In the genomic region with DNA sequence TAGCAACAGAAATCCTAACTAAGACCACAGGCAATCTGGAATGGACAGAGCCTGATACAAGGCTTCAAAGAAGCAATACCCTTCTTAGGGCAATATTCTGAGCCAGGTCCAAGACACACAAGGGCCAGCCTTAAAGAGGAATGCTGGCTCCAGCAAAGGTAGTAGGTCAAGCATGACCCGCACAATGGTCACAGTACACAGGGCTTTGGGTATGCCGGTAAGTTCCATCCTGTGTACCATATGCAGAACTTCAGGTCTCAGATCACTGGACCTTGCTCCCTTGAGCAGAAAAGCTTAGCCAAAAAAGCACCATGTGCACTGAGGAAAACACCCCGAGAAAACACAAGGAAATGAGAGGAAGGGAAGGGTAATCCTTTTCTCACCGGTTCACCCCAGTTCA, we compare ENCODE assay signal across 19 mouse cellular contexts. TPM values are rescaled to one million over a fixed set of nuclear protein-coding genes. Genes with fewer than 3 reads are reported as not detected.
DNase-seq lines count a peak whose midpoint lies in the region; ATAC-seq lines count a peak whose summit lies in the region.
"Had no signal": no experiment of that assay in that cellular context is flagged by ENCODE, and none has a peak within 500 bp of the region (broad histone marks: within the 10 kb centered on the region; RNA-seq: fewer than 3 reads in every experiment).

No protein-coding gene starts in this region.

- WGBS in hindbrain, embryonic 13.5 days = 97% methylated on average over 4 of the region's 4 CpGs
- whole genome bisulfite sequencing in hindbrain, embryonic 12.5 days = 91% methylated on average over 4 of the region's 4 CpGs
- 93% methylated on average over 4 of the region's 4 CpGs for WGBS in hindbrain, embryonic 16.5 days

- H3K4me2 ChIP-seq in hindbrain, embryonic 13.5 days = peak overlapping the region; percentile 91
- no peak overlapping the region for H3K4me2 ChIP-seq in hindbrain, embryonic 12.5 days (replicated peaks)
- peak overlapping the region; percentile 86 for H3K4me2 ChIP-seq in hindbrain, embryonic 16.5 days (ENCODE audit: low read length)

- ATAC-seq in hindbrain, embryonic 13.5 days (ENCODE audit: low FRiP score) = no peak
- no peak for ATAC-seq in hindbrain, embryonic 12.5 days (ENCODE audit: low FRiP score)
- ATAC-seq in hindbrain, embryonic 16.5 days = no peak
- no peak for ATAC-seq in inflammation-experienced regulatory T-cells, adult 6 months
- ATAC-seq: forebrain, embryonic 16.5 days had no signal

- no peaks in the 10 kb centered on the region for H3K9me3 ChIP-seq in hindbrain, embryonic 13.5 days
- no peaks in the 10 kb centered on the region for H3K9me3 ChIP-seq in hindbrain, embryonic 12.5 days (replicated peaks)
- H3K9me3 ChIP-seq in hindbrain, embryonic 16.5 days (ENCODE audit: control insufficient read depth, low read length) = no peaks in the 10 kb centered on the region
- H3K9me3 ChIP-seq: embryonic facial prominence, embryonic 13.5 days; limb, embryonic 12.5 days had no signal

- peaks cover 39% of the 10 kb centered on the region for H3K4me1 ChIP-seq in hindbrain, embryonic 13.5 days (replicated peaks)
- peaks cover 14% of the 10 kb centered on the region for H3K4me1 ChIP-seq in hindbrain, embryonic 12.5 days
- peaks cover 7% of the 10 kb centered on the region for H3K4me1 ChIP-seq in brown adipose tissue, adult 24 weeks (ENCODE audit: control insufficient read depth, insufficient read depth, insufficient read length, low read length)
- peaks cover 13% of the 10 kb centered on the region for H3K4me1 ChIP-seq in hindbrain, embryonic 16.5 days (ENCODE audit: control insufficient read depth, insufficient read depth, low read depth, low read length)

- peaks cover 53% of the 10 kb centered on the region for H3K36me3 ChIP-seq in hindbrain, embryonic 13.5 days
- peaks cover 45% of the 10 kb centered on the region for H3K36me3 ChIP-seq in hindbrain, embryonic 12.5 days
- H3K36me3 ChIP-seq in hindbrain, embryonic 16.5 days (ENCODE audit: control insufficient read depth, insufficient read depth, low read length) = peaks cover 26% of the 10 kb centered on the region

- peak; percentile 53 to 71 for DNase-seq in kidney, postnatal 36 days
- DNase-seq in left cerebral cortex, postnatal 25 days (ENCODE audit: low spot score in 2 of 2) = no peak
- DNase-seq: cerebellum, postnatal 14 days; gastrocnemius, postnatal 36 days; layer of hippocampus, postnatal 36 days; lung, adult 18-20 months had no signal

- H3K4me3 ChIP-seq in hindbrain, embryonic 13.5 days = peak overlapping the region; percentile 84; the same call in 1 of the 2 replicates
- H3K4me3 ChIP-seq in hindbrain, embryonic 12.5 days = no peak overlapping the region
- H3K4me3 ChIP-seq in brown adipose tissue, adult 24 weeks (ENCODE audit: insufficient read depth, low read depth, low read length) = peak overlapping the region; percentile 35
- H3K4me3 ChIP-seq in hindbrain, embryonic 16.5 days (ENCODE audit: low read length) = no peak overlapping the region

- no peak overlapping the region for H3K27ac ChIP-seq in hindbrain, embryonic 13.5 days
- no peak overlapping the region for H3K27ac ChIP-seq in hindbrain, embryonic 12.5 days
- peak overlapping the region; percentile 28; the same call in 1 of the 2 replicates for H3K27ac ChIP-seq in brown adipose tissue, adult 24 weeks (replicated peaks; ENCODE audit: low read depth, low read length)
- H3K27ac ChIP-seq in hindbrain, embryonic 16.5 days (ENCODE audit: low read depth, low read length) = no peak overlapping the region
- H3K27ac ChIP-seq: embryonic facial prominence, embryonic 13.5 days; limb, embryonic 12.5 days; macrophage had no signal

- intact Hi-C loops in left cerebral cortex, postnatal 25 days (cut with DNase I) = no loop called here

- H3K27me3 ChIP-seq in hindbrain, embryonic 13.5 days = peaks cover 7% of the 10 kb centered on the region
- 0 out of 2 replicates have a peak, but pooled peaks cover 1% of the 10 kb centered on the region for H3K27me3 ChIP-seq in hindbrain, embryonic 12.5 days
- H3K27me3 ChIP-seq in hindbrain, embryonic 16.5 days (replicated peaks; ENCODE audit: control insufficient read depth, insufficient read depth, low read length) = no peaks in the 10 kb centered on the region; the same call in 1 of the 2 replicates
- H3K27me3 ChIP-seq: limb, embryonic 12.5 days had no signal

- H3K9ac ChIP-seq in hindbrain, embryonic 13.5 days = 0 out of 2 replicates have a peak overlapping the region, but pooled peaks have one; percentile 5
- no peak overlapping the region for H3K9ac ChIP-seq in hindbrain, embryonic 12.5 days
- no peak overlapping the region for H3K9ac ChIP-seq in hindbrain, embryonic 16.5 days (ENCODE audit: low read depth, low read length)
- H3K9ac ChIP-seq: embryonic facial prominence, embryonic 13.5 days; limb, embryonic 12.5 days had no signal

RNA-seq across cellular contexts. Expression of a gene that starts 0.7 kb away (rescaled TPM):
- polyA plus RNA-seq in hindbrain, embryonic 13.5 days (2015; fragmentation: Nextera tagmentation; extraction: Ambion mirVana) = not detected in 2 replicates
- polyA plus RNA-seq in hindbrain, embryonic 12.5 days (2016; fragmentation: Nextera tagmentation; extraction: Ambion mirVana) = not detected in 2 replicates
- not detected in 2 replicates for polyA plus RNA-seq in brown adipose tissue, adult 24 weeks (2012; ENCODE audit: insufficient read depth, insufficient read length, missing spikeins)
- not detected in 2 replicates for polyA plus RNA-seq in hindbrain, embryonic 16.5 days (2015; fragmentation: Nextera tagmentation; extraction: Ambion mirVana)
- polyA plus RNA-seq in inflammation-experienced regulatory T-cells, adult 6 months (2017; shearing (Covaris generic)) = not detected
- total RNA-seq in left cerebral cortex, postnatal 25 days (2021) = not detected
- total RNA-seq: gastrocnemius, postnatal 36 days; hematopoietic stem cell, adult 5-6 weeks; layer of hippocampus, postnatal 36 days had no signal
- polyA plus RNA-seq: embryonic facial prominence, embryonic 13.5 days; forebrain, embryonic 16.5 days; limb, embryonic 12.5 days; macrophage; neural tube, embryonic 11.5 days; spleen, adult 2 months; testis, adult 2 months had no signal

RNA-seq across cellular contexts. Expression of a gene that starts 2.0 kb away (rescaled TPM):
- polyA plus RNA-seq in hindbrain, embryonic 13.5 days (2015; fragmentation: Nextera tagmentation; extraction: Ambion mirVana) = 592 and 624 TPM in 2 replicates
- 400 and 440 TPM in 2 replicates for polyA plus RNA-seq in hindbrain, embryonic 12.5 days (2016; fragmentation: Nextera tagmentation; extraction: Ambion mirVana)
- polyA plus RNA-seq in brown adipose tissue, adult 24 weeks (2012; ENCODE audit: insufficient read depth, insufficient read length, missing spikeins) = 2,301 and 2,740 TPM in 2 replicates
- polyA plus RNA-seq in hindbrain, embryonic 16.5 days (2015; fragmentation: Nextera tagmentation; extraction: Ambion mirVana) = 705 and 838 TPM in 2 replicates
- polyA plus RNA-seq in inflammation-experienced regulatory T-cells, adult 6 months (2017; shearing (Covaris generic)) = 100 to 1,000 TPM; 232 to 355 (median 274) TPM
- 100 to 1,000 TPM; 360 to 373 TPM for total RNA-seq in left cerebral cortex, postnatal 25 days (2021)

RNA-seq across cellular contexts. Expression of a gene that starts 7.6 kb away (rescaled TPM):
- 0.26 and 0.51 TPM in 2 replicates for polyA plus RNA-seq in hindbrain, embryonic 13.5 days (2015; fragmentation: Nextera tagmentation; extraction: Ambion mirVana)
- 0.70 and 0.71 TPM in 2 replicates for polyA plus RNA-seq in hindbrain, embryonic 12.5 days (2016; fragmentation: Nextera tagmentation; extraction: Ambion mirVana)
- 4.6 and 5.7 TPM in 2 replicates for polyA plus RNA-seq in brown adipose tissue, adult 24 weeks (2012; ENCODE audit: insufficient read depth, insufficient read length, missing spikeins)
- polyA plus RNA-seq in hindbrain, embryonic 16.5 days (2015; fragmentation: Nextera tagmentation; extraction: Ambion mirVana) = 0.18 and 0.47 TPM in 2 replicates
- 1 to 10 TPM in 2 of 3 experiments, under 1 TPM in 1; 0.65 to 5.5 (median 1.9) TPM for polyA plus RNA-seq in inflammation-experienced regulatory T-cells, adult 6 months (2017; shearing (Covaris generic))
- under 1 TPM; 0.09 to 0.16 TPM for total RNA-seq in left cerebral cortex, postnatal 25 days (2021)

RNA-seq across cellular contexts. Expression of a gene that starts 9.4 kb away (rescaled TPM):
- polyA plus RNA-seq in hindbrain, embryonic 13.5 days (2015; fragmentation: Nextera tagmentation; extraction: Ambion mirVana) = 29.4 and 31.0 TPM in 2 replicates
- polyA plus RNA-seq in hindbrain, embryonic 12.5 days (2016; fragmentation: Nextera tagmentation; extraction: Ambion mirVana) = 42.0 TPM in 2 replicates
- 9.3 and 11.1 TPM in 2 replicates for polyA plus RNA-seq in brown adipose tissue, adult 24 weeks (2012; ENCODE audit: insufficient read depth, insufficient read length, missing spikeins)
- polyA plus RNA-seq in hindbrain, embryonic 16.5 days (2015; fragmentation: Nextera tagmentation; extraction: Ambion mirVana) = 21.9 and 25.1 TPM in 2 replicates
- polyA plus RNA-seq in inflammation-experienced regulatory T-cells, adult 6 months (2017; shearing (Covaris generic)) = 10 to 100 TPM; 22.7 to 27.5 (median 26.2) TPM
- 10 to 100 TPM; 34.1 to 34.7 TPM for total RNA-seq in left cerebral cortex, postnatal 25 days (2021)

Comparison
In these comparisons a context has a peak if more than half of its experiments do, and no peak if none do; other contexts are left out.
1. H3K4me3 ChIP-seq: peak in hindbrain, embryonic 13.5 days (single experiment) and brown adipose tissue, adult 24 weeks (single experiment); none in hindbrain, embryonic 12.5 days (single experiment) and hindbrain, embryonic 16.5 days (single experiment).
2. DNase-seq: peak in kidney, postnatal 36 days (2 of 2); none in left cerebral cortex, postnatal 25 days (0 of 2).